Mouse (Mus musculus) limb, embryonic 11.5 days (tissue): ENCODE results near the gene Slx4ip. TPM values are rescaled to one million over a fixed set of nuclear protein-coding genes. Genes with fewer than 3 reads are reported as not detected.

ENCODE experiments used
- ATAC-seq: fragments of 200-750 bp; cut with Nextera tagmentation; 2 replicates; pipeline ENCODE4 v1.8.0; 2017; ENCODE audit warnings: low read depth; ENCODE audit not compliant: insufficient number of reproducible peaks, low FRiP score, low TSS enrichment
- DNase-seq: peaks from one replicate; pipeline ENCODE4 v3.0.0-alpha.2; 2015; ENCODE audit warnings: low spot score
- H3K27ac ChIP-seq: fragments of 300-500 bp; sonication (generic); replicated peaks from 2 replicates; pipeline ENCODE4 v1.5.1; 2014; ENCODE audit warnings: low read depth, mild to moderate bottlenecking, low read length
- H3K27me3 ChIP-seq: fragments of 300-500 bp; sonication (generic); 2 replicates; pipeline ENCODE4 v1.6.1; 2014; ENCODE audit warnings: mild to moderate bottlenecking, low read length, mixed read lengths; ENCODE audit not compliant: control insufficient read depth, insufficient read depth
- H3K36me3 ChIP-seq: fragments of 300-500 bp; sonication (generic); 2 replicates; pipeline ENCODE4 v1.6.1; 2014; ENCODE audit warnings: mild to moderate bottlenecking, low read length, moderate library complexity, mixed read lengths; ENCODE audit not compliant: control insufficient read depth, insufficient read depth
- H3K4me1 ChIP-seq: fragments of 300-500 bp; sonication (generic); 2 replicates; pipeline ENCODE4 v1.6.1; 2014; ENCODE audit warnings: low read length, mixed read lengths; ENCODE audit not compliant: control insufficient read depth, insufficient read depth
- H3K4me2 ChIP-seq: fragments of 300-500 bp; sonication (generic); 2 replicates; pipeline ENCODE4 v1.6.1; 2014; ENCODE audit warnings: low read depth, mild to moderate bottlenecking, moderate library complexity; ENCODE audit not compliant: severe bottlenecking
- H3K4me3 ChIP-seq: fragments of 300-500 bp; sonication (generic); 2 replicates; pipeline ENCODE4 v1.5.1; 2014; ENCODE audit warnings: low read depth, low read length
- H3K9ac ChIP-seq: fragments of 300-500 bp; sonication (generic); 2 replicates; pipeline ENCODE4 v1.6.1; 2014; ENCODE audit warnings: mild to moderate bottlenecking, low read length
- H3K9me3 ChIP-seq: fragments of 300-500 bp; sonication (generic); 2 replicates; pipeline ENCODE4 v1.6.1; 2016; ENCODE audit warnings: low read length; ENCODE audit not compliant: control insufficient read depth
- WGBS: fragments of 180-500 bp; shearing (Covaris S2); extraction: QIAGEN DNeasy Blood & Tissue Kit; methylation state at CpG from one replicate; pipeline ENCODE4 v1.1.7; 2014; 5-methylcytosine and 5-hydroxymethylcytosine counted together
- polyA plus RNA-seq: library from polyadenylated mRNA; unstranded; fragments of >200 nt; fragmentation: Nextera tagmentation; extraction: Ambion mirVana; gene quantifications from 2 replicates; pipeline ENCODE4 v1.2.1, GENCODE M21; 2014

The Slx4ip gene
- polyA plus RNA-seq, 1 experiment from 2014 or later, result 8.5 TPM

GRCm38 (mm10) chr2:137002031-137002430, 111.0 kb downstream of the Slx4ip start:
- no peaks in the 10 kb centered on the region for H3K27me3 ChIP-seq
- H3K4me1 ChIP-seq, result no peaks in the 10 kb centered on the region
- no peaks in the 10 kb centered on the region for H3K9me3 ChIP-seq
- WGBS, result 95% methylated on average over 1 of the region's 1 CpGs
- DNase-seq, result no peak
- H3K4me3 ChIP-seq, result no peak overlapping the region
- no peak overlapping the region for H3K4me2 ChIP-seq
- H3K36me3 ChIP-seq, result no peaks in the 10 kb centered on the region
- H3K9ac ChIP-seq, result no peak overlapping the region
- H3K27ac ChIP-seq, result no peak overlapping the region
- ATAC-seq, result no peak

DNA sequence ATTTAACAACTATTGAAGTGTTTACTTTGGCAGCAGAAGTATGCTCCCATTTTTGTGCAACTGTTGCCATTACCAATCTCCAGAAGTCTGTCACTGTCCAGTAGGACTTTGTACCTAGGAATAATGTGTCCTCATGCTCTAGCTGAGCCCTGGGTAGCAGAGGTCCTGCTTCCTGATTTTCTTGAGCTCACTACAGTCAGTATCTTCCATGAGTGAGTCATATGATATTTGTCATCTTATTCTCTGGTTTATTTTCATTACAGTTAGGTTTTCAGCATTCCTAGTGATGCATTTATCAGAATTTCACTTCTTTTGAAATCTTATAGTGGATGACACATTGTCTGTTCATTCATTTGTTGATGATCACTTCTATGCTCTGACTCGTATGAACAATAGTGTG, 115.6 kb downstream of the Slx4ip start:
- WGBS, result 86% methylated on average over 1 of the region's 1 CpGs
- H3K4me2 ChIP-seq, result no peak overlapping the region

GRCm38 (mm10) chr2:137011980-137012379, 121.0 kb downstream of the Slx4ip start:
- 38% methylated on average over 1 of the region's 1 CpGs for WGBS
- Histone ChIP-seq H3K4me1 (no peaks in the 10 kb centered on the region), H3K4me3 (no peak overlapping the region), H3K27ac (no peak overlapping the region), H3K36me3 (no peaks in the 10 kb centered on the region), H3K9ac (no peak overlapping the region), H3K27me3 (no peaks in the 10 kb centered on the region), H3K9me3 (no peaks in the 10 kb centered on the region), H3K4me2 (no peak overlapping the region)
- ATAC-seq (no peak), DNase-seq (no peak)

More for the DNA sequence above, 115.6 kb downstream of the Slx4ip start:
- Histone ChIP-seq H3K27me3 (no peaks in the 10 kb centered on the region), H3K4me1 (no peaks in the 10 kb centered on the region), H3K9me3 (no peaks in the 10 kb centered on the region), H3K4me3 (no peak overlapping the region), H3K9ac (no peak overlapping the region), H3K36me3 (no peaks in the 10 kb centered on the region), H3K27ac (no peak overlapping the region)
- ATAC-seq (no peak), DNase-seq (no peak)

GRCm38 (mm10) chr2:137013151-137013550, 122.1 kb downstream of the Slx4ip start:
- H3K4me3 ChIP-seq, result no peak overlapping the region
- H3K36me3 ChIP-seq, result no peaks in the 10 kb centered on the region
- H3K27ac ChIP-seq, result no peak overlapping the region
- peaks cover 2% of the 10 kb centered on the region; the same call in 1 of the 2 replicates for H3K4me1 ChIP-seq
- H3K27me3 ChIP-seq, result no peaks in the 10 kb centered on the region
- DNase-seq, result no peak
- no peak for ATAC-seq
- WGBS, result 78% methylated on average over 3 of the region's 3 CpGs
- no peak overlapping the region for H3K9ac ChIP-seq
- H3K9me3 ChIP-seq, result no peaks in the 10 kb centered on the region
- no peak overlapping the region for H3K4me2 ChIP-seq

DNA sequence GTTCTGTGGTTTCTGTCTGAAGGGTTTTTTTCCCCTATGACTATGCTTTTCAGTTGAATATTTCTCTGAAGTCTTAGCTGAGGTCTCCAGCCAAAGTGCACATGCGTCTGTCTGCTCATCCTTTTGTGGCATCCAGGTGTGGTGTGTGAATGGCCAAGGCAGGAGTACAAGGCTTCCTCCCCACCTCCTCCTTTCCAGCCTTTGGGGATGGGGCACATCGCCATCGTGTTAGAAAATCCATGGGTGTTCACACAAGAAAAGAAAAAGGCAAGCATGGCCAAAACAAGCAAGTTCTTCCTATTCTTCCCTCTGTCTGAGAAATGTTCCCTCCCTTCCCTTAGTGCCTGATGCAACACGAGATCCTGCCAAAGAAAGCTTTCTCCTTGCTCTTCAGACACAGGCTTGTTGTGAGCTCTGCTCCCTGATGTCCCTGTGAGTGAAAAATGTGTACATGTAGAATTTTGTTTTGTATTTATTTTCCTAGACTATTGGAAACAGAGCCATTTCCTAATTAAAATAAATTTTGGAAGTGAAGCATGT, 122.9 kb downstream of the Slx4ip start:
- Histone ChIP-seq H3K9me3 (no peaks in the 10 kb centered on the region), H3K27ac (no peak overlapping the region), H3K27me3 (no peaks in the 10 kb centered on the region), H3K36me3 (no peaks in the 10 kb centered on the region), H3K9ac (no peak overlapping the region), H3K4me1 (peaks cover 2% of the 10 kb centered on the region; the same call in 1 of the 2 replicates), H3K4me2 (no peak overlapping the region), H3K4me3 (no peak overlapping the region)
- ATAC-seq, result no peak
- 78% methylated on average over 4 of the region's 4 CpGs for WGBS
- DNase-seq, result no peak

DNA sequence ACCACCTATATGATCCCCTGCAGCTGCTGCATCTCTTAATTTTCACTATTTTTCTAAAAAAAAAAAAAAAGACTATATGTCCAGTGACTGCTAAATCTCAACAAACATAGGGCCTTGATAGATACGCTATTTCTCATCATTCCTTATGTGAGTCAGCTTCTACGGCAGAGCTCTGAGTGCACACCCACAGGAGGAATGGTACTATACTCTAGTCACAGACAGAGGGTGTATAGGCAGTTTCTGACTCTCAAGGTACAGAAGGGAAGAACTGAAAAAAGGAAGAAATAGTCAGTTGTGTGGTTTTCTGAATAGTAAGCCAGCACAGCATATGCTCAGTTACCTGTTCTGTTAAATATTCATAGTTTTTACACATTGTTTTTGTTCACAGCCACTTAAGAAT, 123.4 kb downstream of the Slx4ip start:
- H3K9ac ChIP-seq, result no peak overlapping the region
- WGBS, result 96% methylated on average over 2 of the region's 2 CpGs

GRCm38 (mm10) chr2:137044122-137044521, 153.1 kb downstream of the Slx4ip start:
- Histone ChIP-seq H3K27me3 (no peaks in the 10 kb centered on the region), H3K27ac (no peak overlapping the region), H3K4me2 (no peak overlapping the region), H3K36me3 (no peaks in the 10 kb centered on the region), H3K9ac (no peak overlapping the region), H3K4me3 (no peak overlapping the region), H3K9me3 (no peaks in the 10 kb centered on the region), H3K4me1 (no peaks in the 10 kb centered on the region)
- DNase-seq, result no peak
- WGBS, result 94% methylated on average over 2 of the region's 2 CpGs
- ATAC-seq, result no peak

More for the DNA sequence above, 123.4 kb downstream of the Slx4ip start:
- DNase-seq, result no peak
- Histone ChIP-seq H3K4me1 (peaks cover 2% of the 10 kb centered on the region; the same call in 1 of the 2 replicates), H3K36me3 (no peaks in the 10 kb centered on the region), H3K27ac (no peak overlapping the region), H3K4me2 (no peak overlapping the region), H3K4me3 (no peak overlapping the region), H3K9me3 (no peaks in the 10 kb centered on the region), H3K27me3 (no peaks in the 10 kb centered on the region)
- no peak for ATAC-seq

GRCm38 (mm10) chr2:137049367-137049766, 158.3 kb downstream of the Slx4ip start:
- H3K27me3 ChIP-seq, result no peaks in the 10 kb centered on the region
- no peaks in the 10 kb centered on the region for H3K36me3 ChIP-seq
- no peak overlapping the region for H3K27ac ChIP-seq
- WGBS, result 80% methylated on average over 2 of the region's 2 CpGs
- H3K4me2 ChIP-seq, result no peak overlapping the region
- no peak overlapping the region for H3K4me3 ChIP-seq
- no peak overlapping the region for H3K9ac ChIP-seq
- H3K9me3 ChIP-seq, result no peaks in the 10 kb centered on the region
- no peak for ATAC-seq
- DNase-seq, result no peak
- no peaks in the 10 kb centered on the region for H3K4me1 ChIP-seq

DNA sequence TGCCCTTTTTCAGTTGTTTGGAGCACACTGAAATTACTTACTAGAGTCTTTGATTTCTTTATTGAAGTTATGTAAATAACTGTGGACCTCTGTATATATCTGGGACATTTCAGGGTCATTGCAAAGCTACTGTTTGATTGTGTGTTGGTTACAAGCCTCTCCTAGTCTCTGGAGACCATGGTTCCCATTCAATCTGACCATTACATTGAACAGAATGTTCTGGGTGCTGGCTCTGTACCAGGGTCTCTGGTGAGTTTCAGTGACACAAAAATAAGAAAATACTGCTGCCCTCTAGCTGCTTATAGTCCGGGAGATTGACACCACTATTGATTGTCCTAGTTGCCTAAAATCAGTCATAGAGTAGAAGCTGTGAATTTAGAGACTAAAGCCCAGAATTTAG, 158.9 kb downstream of the Slx4ip start:
- Histone ChIP-seq H3K4me1 (no peaks in the 10 kb centered on the region), H3K9ac (no peak overlapping the region), H3K4me2 (no peak overlapping the region), H3K36me3 (no peaks in the 10 kb centered on the region), H3K4me3 (no peak overlapping the region), H3K9me3 (no peaks in the 10 kb centered on the region), H3K27me3 (no peaks in the 10 kb centered on the region), H3K27ac (no peak overlapping the region)
- DNase-seq (no peak), ATAC-seq (no peak)
- WGBS, result 89% methylated on average over 1 of the region's 1 CpGs
